Mouse (Mus musculus) heart, adult 2 months (tissue): ENCODE measurements at regions not wholly inside any gene's neighbourhood (a gene's known extent, or its start where the extent isn't known, plus 50 kb on each side); places are given as distances from the start of the nearest gene placed in this dataset.

Source experiments
- CTCF ChIP-seq: fragments of 200-600 bp; IDR thresholded peaks from 2 replicates; pipeline ENCODE4 v1.8.1; 2022; ENCODE audit warnings: antibody characterized with exemption, mild to moderate bottlenecking, moderate library complexity
- POLR2A ChIP-seq: fragments of 200-500 bp; IDR thresholded peaks from 2 replicates; pipeline ENCODE4 v1.6.1; 2011; ENCODE audit warnings: mild to moderate bottlenecking, low read depth, low read length, control low read depth; ENCODE audit not compliant: insufficient read depth

GRCm38 (mm10) chr1:64322197-64322596 is 200.1 kb upstream of the Klf7 start:
- TF ChIP-seq CTCF (no peak), POLR2A (no peak)
